Mouse (Mus musculus) testis, postnatal 14 days (tissue): ENCODE measurements around the gene Myo16.

ENCODE experiments used
- DNase-seq: peaks from one replicate; pipeline ENCODE4 v3.0.0; 2021; ENCODE audit warnings: low spot score

The Myo16 gene

GRCm38 (mm10) chr8:10303992-10304391 is 150.3 kb downstream of the Myo16 start:
- no peak for DNase-seq

GRCm38 (mm10) chr8:10304721-10305120 is 151.0 kb downstream of the Myo16 start:
- DNase-seq = no peak

GRCm38 (mm10) chr8:10307345-10307744 is 153.6 kb downstream of the Myo16 start:
- no peak for DNase-seq

GRCm38 (mm10) chr8:10307770-10308476 is 154.2 kb downstream of the Myo16 start:
- no peak for DNase-seq

GRCm38 (mm10) chr8:10310470-10310869 is 156.8 kb downstream of the Myo16 start:
- no peak for DNase-seq

GRCm38 (mm10) chr8:10312316-10312715 is 158.6 kb downstream of the Myo16 start:
- no peak for DNase-seq

- DNase-seq = no peak
Measured at GRCm38 (mm10) chr8:10316201-10316600, 162.5 kb downstream of the Myo16 start.

GRCm38 (mm10) chr8:10318103-10318502 is 164.4 kb downstream of the Myo16 start:
- no peak for DNase-seq

- no peak for DNase-seq
Measured at GRCm38 (mm10) chr8:10350451-10350850, 196.7 kb downstream of the Myo16 start.

- DNase-seq = no peak
Measured at GRCm38 (mm10) chr8:10358711-10359110, 205.0 kb downstream of the Myo16 start.

GRCm38 (mm10) chr8:10362949-10363348 is 209.2 kb downstream of the Myo16 start:
- no peak for DNase-seq

GRCm38 (mm10) chr8:10363654-10364406 is 210.1 kb downstream of the Myo16 start:
- DNase-seq = no peak

- DNase-seq = no peak
Measured at GRCm38 (mm10) chr8:10366141-10366540, 212.4 kb downstream of the Myo16 start.

GRCm38 (mm10) chr8:10372571-10372970 is 218.9 kb downstream of the Myo16 start:
- DNase-seq = no peak

- no peak for DNase-seq
Measured at GRCm38 (mm10) chr8:10387143-10387542, 233.4 kb downstream of the Myo16 start.

- DNase-seq = no peak
Measured at GRCm38 (mm10) chr8:10391096-10391683, 237.5 kb downstream of the Myo16 start.

GRCm38 (mm10) chr8:10391913-10392312 is 238.2 kb downstream of the Myo16 start:
- no peak for DNase-seq

GRCm38 (mm10) chr8:10394506-10394905 is 240.8 kb downstream of the Myo16 start:
- no peak for DNase-seq

GRCm38 (mm10) chr8:10395146-10395545 is 241.4 kb downstream of the Myo16 start:
- no peak for DNase-seq

GRCm38 (mm10) chr8:10402606-10403005 is 248.9 kb downstream of the Myo16 start:
- DNase-seq = no peak

GRCm38 (mm10) chr8:10405469-10405868 is 251.8 kb downstream of the Myo16 start:
- DNase-seq = no peak

GRCm38 (mm10) chr8:10409043-10409442 is 255.3 kb downstream of the Myo16 start:
- no peak for DNase-seq

GRCm38 (mm10) chr8:10411511-10411910 is 257.8 kb downstream of the Myo16 start:
- DNase-seq = no peak
